Mouse (Mus musculus) cerebellum, postnatal 4 days (tissue): ENCODE measurements at regions not wholly inside any gene's neighbourhood (a gene's known extent, or its start where the extent isn't known, plus 50 kb on each side); places are given as distances from the start of the nearest gene placed in this dataset.

ENCODE experiments used
- DNase-seq, 2 experiments: peaks; one replicate each; pipeline ENCODE4 v3.0.0; 2022; ENCODE audit warnings: low spot score in 2 of 2, mixed read lengths in 1 of 2

DNA sequence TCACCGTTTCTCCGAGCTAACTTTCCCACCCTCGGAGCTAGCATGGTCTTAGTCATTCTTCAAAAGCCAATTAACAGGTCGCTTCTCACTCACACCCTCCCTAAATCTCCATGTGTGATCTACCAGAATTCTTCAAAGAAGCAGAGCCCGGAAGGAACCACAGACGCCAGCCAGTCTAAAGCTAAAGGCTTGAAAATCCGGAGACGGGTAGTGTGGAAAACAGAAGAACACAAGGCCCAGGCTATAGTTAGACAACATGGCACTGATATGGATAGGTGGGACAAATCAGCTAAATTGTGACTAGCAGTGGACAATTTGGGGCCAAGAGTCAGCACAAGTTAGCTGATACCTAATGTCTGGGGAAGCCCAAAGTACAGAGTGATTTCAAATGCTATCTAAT lies 387.0 kb upstream of the Trpc7 start:
- no peak for DNase-seq

DNA sequence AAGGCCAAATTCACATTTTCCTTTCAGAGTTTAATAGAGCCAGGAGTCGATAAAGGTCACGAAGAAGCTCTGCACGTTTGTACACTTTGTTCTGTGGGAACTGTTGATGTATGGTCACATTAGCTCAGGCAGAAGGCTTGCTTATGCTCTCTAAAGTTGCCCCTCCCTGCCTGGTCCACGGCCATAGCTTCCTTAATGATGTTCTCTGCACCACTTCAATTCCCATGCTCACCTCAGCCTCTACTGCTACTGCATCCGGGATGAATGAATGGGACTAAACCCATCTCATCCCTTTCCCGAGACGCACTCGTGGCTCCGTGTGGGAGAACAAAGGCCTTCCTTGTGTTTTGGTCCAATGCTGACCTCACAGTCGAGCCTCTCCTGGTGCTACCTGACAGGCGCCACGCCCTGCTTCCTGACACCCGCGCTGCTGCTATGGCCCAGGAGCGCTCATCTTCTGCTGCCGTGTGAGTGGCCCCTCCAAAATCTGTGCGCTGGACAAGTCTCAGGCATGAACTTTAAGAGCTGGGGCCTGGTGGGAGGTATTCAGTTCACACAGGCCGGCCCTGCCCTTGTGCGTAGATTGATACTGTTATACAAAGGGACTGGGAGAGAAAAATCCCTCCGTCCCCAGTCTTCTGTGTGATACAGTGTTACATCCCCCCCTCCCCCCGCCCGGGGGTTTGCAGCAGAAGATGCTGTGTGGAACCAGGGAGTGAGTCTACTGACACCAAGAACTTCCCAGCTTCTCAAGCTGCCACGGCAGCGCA lies 386.3 kb upstream of the Trpc7 start:
- DNase-seq, result no peak

DNA sequence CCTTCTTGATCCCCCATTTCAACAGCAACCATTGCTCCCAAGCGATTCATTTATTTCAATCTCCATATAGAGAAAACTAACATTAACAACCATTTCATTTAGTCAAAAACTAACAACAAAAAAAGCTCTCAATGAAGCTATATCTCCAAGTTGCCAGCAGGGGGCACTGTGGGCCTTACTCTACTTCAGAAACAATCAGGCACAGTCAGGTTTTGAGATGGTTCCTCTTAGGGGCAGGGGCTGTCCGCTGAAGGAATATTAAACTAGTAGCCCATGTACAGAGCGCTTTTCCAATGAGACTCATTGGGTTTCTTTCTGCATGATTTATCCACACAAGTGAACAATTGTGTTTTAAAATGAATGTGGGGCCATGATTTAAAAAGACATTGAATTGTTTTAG lies 385.7 kb upstream of the Trpc7 start:
- peak; percentile 50 to 69 for DNase-seq

DNA sequence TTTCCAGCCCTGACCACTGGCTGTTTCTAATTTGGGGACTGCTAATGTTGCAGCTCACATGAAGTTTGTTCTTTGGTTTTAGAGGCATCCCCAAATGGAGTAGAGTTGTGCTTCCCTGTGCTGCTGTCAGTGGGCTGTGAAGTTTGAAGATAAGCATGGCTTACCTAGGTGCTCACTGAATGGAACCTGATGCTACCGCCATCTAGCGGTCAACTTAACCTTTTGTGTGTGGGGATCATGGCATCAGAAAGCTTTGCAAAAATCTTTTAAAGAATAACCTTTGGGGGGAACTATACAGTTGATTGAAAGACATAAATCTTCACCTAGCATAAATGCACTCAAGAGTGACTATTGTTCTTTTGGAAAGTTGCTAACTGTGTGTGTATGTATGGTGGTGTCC lies 382.8 kb upstream of the Trpc7 start:
- no peak for DNase-seq

DNA sequence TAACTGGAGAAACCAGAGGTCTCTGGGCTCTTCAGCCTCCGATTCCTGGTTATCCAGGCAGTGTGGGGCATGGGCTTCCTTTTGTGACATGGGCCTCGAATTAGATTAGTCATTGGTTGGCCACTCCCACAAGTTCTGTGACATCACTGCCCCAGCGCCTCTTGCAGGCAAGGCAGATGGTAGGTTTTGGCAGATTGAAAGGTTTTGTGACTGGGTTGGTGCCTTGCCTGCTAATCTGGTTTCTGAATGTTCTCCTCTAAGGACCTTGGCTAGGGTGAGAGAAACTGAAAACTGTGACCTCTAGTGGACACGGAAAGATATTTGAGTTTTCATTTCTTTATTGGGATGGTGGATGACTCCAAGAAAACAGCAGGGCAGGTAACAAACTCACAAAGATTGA lies 381.3 kb upstream of the Trpc7 start:
- no peak for DNase-seq

DNA sequence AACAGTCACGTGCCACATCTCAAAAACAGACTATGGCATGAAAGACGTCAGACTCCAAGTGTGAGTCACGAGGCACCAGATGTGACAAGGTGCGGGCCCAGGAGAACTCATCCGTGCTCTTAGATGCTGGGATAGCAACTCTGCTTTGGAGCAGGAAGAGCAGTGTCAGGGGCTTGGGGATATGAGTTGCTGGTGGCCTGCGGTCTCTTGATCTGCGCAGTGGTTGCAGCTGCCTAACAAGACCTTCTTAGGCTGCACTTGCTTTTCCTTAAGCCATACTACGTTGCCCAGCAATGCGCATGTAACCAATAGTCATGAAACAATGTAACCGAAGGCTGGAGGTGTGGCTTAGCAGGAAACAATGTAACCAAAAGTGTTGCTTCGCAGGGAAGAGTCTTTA lies 380.1 kb upstream of the Trpc7 start:
- DNase-seq, result no peak

DNA sequence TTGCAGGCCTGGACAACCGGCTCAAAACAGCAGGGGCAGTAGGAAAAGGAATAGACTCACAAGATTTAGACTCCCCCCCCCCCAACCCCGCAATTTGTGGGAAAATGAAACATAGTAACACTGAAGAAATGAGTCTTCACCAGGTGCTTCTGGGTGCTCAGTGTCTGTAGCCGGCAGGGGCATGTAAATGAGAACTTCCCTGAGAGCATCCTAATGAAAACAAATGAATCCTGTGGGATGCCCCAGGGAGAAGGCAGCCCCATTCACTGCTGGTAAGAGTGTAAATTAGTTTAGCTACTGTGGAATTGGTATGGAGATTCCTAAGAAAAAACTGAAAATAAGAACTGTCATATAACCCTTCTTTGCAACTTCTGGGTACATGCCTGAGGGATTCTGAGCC lies 377.8 kb upstream of the Trpc7 start:
- no peak for DNase-seq

DNA sequence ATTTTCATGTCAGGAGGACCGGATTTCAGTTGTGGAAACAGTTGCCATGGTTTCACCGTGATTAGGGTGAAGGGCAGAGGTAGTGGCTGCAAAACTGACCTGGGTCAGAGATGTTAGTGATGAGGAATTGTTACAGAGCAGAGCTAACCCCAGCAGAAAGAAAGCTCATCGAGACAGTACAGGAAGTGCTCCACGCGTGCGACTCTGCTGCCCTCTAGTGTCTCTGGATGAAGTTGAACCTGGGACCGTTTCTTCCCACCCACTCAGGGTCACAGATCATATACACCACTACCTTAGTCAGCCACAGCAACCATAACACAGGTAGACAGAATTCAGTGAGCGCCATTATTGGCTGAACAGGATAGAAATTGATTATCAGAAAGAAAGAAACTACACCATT lies 373.8 kb upstream of the Trpc7 start:
- DNase-seq, result peak in 1 of 2 experiments; percentile 44

DNA sequence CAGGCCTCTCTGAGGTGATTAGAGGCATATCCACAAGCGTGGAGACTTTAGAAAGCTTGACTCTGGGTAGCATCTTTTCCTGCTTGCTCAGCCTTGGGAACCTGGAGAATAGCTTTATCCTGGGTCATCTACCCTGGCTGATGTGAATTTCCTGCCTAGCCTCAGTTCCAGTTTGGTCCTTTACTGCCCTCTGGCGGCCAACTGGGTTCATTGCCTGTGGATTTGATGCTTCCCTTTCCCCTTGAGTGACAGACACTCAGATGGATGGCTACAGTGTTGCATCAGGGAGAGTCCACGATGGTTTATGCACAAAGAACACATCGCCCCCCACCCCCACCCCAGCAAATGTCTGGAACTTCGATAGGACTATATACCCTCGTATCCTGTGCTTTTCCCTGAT lies 364.1 kb upstream of the Trpc7 start:
- DNase-seq, result peak; percentile 84 to 88

DNA sequence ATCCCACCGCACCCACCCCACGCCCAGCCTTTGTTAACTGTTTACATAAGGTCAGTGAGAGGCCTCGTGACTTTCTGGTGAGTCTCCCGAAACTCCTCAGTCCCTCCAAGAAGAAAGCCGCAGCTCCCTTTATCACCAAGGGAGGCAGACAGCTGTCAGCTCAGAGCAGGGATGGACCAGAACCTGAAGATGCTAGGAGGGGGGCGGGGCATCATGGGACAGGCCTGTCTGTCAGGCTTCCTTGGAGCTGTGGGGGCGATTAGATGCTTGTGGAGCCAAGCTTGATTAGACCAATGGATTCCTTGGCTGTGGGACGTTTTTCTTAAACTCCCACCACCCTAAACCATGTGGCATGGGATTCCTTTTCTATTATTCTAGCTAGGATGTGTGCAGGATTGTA lies 363.7 kb upstream of the Trpc7 start:
- no peak for DNase-seq

DNA sequence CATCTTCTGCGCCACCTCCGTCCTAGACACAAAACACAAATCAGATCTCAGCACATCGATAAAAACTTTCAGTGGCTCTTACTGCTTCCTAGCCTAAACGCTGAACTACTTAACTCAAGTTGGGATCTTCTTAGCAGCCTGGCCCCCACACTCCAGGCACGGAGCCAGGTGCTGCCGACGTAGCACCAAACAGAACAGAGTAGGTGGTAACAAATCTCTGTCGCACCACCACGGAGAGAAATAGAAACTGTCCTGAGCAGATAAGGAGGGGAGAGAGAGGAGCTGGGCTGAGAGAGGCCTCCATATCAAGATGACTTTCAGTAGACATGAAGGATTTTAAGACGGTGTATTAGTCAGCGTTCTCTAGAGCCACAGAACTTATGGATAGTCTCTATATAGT lies 360.1 kb upstream of the Trpc7 start:
- DNase-seq, result no peak

DNA sequence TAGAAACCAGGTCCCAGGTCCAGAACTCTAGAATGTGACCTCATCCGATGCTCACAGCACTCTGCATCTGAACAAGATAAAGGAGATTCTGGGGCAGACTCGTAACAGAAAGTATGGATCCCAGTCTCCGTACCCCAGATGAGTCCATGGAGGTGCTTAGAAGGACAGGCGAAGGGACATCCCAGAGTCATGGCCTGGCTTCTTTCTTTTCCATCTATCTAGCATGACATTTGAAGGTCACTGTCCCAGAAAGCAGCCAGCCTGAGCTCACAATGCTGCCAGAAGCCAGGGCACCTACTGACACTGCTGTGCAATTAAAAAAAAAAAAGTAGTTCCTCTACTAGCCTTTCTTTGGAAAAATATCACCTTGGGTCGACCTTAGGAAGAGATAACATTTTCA lies 354.1 kb upstream of the Trpc7 start:
- DNase-seq, result no peak

DNA sequence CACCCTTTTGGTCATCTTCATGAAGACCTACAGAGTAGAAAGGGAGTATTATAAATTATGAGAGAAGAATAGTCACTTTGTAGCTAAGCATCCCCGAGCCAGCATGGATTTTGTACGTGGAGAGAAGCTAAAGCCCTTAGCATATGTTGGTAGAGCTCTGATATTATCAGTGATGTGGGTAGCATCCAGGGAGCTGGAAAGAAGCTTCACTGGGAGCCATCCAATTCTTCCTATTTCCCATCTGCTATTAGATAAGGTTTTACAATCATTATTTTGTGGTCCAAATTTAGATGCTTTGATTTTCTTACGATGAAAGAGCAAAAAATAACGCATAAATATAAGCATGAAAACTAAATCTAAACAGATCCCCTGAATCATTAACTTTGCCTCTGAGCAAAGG lies 353.6 kb upstream of the Trpc7 start:
- no peak for DNase-seq

DNA sequence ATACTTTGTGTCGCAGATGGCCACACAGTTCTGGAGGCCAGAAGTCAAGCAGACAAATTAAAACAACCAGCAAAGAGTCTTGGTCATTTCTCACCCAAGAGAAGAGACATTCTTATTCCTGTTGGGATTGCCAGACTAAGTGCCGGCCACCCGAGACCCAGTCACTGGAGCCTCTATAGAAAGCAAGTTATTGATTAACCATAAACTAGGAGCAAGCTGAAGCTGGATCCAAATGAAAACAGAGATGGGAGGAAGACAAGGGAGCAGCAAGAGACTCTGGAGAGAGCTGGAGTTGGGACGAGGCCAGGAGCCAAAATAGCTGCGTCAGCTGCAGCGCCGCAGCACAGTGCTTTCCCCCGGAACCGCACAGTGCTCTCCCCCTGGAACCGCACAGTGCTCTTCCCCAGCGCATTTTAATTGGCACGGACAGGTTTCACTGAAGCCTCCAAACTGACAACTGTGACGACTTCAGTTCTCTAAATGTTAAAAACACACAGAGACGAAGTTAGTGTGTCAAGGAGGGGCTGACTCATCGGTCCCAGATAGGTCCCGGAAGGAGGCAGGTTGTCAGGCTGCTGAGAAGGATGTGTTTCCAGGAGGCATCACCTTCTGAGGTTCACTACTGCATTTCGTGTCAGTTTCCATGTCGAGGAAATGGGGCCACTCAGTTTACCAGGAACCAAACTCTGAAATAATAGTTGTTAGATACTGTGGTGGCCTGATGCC lies 350.6 kb upstream of the Trpc7 start:
- no peak for DNase-seq

DNA sequence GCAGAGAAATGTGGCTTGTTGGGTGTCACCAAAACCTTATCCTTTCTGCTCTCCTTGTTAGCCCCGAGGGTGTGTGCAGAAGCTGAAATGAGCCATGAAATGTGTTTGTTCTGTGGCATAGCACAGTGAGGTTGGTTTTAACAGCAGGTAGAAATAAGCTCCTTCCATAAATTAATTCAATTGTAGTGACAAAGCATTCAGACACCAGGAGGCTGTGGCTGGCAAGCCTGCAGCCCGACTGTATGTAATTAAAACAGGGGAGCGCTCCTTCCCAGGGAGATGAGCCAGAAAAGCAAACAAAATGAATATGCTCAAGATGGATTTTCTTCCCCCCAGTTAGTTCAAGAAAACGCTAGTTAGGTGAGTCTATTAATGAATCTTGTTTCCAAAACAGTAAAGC lies 341.1 kb upstream of the Trpc7 start:
- no peak for DNase-seq

DNA sequence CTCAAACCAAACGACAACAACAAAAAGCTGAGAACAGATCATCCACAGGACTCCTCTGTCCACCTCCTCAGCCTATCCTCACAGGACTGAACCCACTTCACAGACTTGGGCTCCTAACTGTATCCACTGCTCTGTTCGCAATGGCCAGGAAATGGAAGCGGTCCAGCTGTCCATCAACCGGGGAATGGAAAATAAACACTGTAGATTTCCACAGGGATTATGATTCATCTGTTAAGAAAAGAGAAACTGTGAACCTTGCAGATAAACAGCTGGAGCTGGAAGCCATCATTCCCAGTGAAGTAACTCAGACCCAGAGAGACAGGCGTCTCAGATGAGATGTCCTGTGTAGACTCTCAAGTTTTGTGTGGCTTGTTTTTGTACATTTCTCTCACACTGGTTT lies 340.4 kb upstream of the Trpc7 start:
- DNase-seq, result no peak

DNA sequence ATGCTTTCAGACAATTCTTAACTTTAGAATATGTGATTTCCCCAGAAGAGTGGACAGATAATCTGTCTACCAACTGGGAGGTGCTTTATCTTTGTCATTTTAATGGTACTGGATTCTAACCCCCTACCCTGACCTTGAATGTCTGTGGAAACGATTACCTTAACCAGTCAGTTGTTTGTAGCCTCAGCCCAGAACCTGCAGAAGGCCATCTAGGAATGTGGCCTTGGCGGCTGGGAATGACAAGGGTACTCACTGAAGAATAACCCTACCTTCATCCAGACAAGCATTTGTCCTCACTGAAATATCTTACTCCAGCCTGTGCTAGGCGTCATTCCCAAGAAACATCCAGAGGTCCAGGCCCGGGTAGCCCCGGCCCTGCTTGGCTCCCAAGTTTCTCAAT lies 337.1 kb upstream of the Trpc7 start:
- DNase-seq, result no peak

DNA sequence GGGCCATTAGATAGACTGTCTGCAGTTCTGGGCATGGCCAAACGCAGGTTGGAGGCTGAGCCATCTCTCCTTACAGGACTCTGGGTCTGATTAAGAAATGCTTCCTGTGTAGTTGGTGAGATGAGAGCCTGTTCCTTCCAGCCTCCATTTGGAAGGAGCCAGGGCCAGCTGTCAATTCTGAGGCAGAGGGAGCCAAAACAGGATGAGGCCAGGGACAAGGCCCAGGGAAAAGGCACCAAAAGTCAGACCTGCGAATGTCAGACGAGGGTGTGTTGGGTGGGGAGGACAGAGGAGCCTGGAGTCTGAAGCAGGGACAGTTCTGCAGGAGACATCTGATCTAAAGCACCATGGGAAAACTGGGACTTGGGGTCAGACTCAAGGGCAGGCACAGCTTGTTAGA lies 335.9 kb upstream of the Trpc7 start:
- DNase-seq, result no peak

DNA sequence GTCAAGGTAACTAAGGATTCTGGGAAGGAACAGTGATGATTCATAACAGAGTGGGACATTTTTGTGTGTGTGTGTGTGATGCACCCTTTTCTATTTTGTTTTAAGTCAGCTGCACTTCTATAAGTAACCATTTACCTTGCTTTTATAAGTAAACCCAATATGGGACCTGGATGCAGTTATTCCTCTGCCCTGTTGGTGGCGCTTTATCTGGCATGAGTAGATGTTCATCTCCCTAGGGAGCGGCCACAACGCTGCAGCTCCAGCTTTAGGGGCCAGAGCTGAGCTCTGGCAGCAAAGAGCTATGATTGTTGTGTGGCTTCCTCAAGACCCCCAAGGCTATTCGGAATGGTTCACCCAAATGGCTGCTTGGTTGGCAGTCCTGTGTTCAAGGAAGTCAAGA lies 334.5 kb upstream of the Trpc7 start:
- DNase-seq, result no peak

DNA sequence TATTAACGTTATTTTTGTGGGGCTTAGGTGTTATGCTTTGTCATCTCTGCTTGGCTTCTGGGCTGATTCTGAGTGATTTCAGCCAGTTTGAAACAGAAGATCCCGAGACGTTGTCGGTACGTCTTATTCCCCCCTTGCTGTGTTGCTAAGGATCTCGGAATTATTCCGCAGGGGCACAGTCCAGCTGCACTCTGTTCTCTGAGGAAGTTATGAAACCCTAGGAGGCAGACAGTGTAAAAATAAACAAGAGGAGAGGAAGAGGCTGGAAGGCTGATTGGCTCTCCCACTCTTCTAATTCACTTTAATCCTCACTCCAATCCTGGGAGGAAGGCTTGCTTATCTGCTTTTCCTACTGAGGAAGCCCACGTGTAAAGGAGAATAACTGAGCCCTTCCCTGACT lies 325.3 kb upstream of the Trpc7 start:
- DNase-seq, result no peak

DNA sequence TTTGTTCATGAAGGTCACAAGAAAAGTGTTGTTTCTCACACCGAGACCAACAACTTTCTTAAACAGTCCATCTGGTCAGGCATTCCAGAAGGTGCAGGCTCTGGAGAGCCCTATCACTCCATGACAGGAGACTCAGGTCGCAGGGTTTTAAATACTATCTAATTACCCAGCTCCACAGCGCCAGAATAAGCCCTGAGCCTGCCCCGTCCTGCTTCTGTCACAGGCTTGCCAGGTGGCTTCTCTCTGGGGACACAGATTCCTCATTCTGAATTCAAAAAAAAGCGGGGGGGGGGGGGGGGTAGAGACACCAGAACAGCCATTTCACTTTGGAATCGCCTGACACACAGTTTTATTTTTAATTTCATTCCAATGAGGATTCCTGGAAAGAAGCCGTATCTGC lies 320.4 kb upstream of the Trpc7 start:
- no peak for DNase-seq

DNA sequence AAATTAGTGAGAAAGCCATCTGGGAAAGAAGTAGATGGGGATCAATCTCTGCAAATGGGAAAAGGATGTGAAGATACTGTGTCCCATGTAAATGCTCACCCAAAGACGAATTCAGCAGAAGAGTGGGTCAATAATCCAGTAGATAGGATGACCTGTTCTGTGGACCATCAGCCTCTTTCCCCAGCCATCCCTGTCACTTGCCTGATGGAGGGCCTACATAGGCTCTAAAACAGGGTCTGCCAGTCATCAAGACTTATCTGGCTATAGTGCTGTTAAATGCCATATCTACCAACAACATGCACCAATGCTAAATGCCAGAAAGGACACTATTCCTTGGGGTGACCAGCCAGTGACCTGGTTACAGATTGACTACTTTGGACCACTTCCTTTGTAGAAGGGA lies 316.5 kb upstream of the Trpc7 start:
- no peak for DNase-seq

DNA sequence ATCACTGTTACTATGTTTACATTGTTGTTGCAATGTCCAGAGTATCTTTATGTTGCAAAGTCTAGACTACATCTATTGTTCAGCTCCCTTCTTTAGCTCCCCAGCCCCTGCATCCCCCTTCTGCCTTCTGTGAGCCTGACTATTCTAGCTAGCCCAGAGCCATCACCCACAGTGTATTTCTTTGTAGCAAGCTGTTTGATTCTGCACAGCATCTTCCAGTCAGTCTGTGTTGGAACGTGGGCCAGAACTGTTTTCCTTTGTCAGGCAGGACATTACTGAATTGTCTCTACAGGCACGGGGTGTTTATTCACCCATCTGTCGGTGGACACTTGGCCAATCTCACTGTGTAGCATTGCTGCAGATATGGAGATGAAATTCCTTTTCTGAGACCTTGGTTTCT lies 295.4 kb upstream of the Trpc7 start:
- DNase-seq, result no peak

DNA sequence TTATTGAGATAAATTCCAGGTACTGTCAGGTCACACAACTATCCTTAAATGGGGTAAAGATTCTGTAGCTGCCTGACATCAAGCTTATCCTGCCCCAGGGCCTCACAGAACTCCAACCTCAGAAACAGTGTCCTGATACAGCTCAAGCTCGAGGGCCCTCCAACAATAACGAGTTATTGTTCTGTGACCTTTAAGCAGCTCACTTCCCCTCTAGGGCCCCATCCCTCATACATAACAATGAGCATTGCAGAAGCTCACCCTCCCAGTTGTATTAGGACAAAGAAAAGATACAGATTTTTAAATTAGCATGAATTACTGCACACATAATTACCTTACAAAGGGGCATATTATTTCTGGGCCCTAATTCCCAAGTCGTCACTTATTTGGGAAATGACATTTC lies 293.5 kb upstream of the Trpc7 start:
- no peak for DNase-seq
